Mouse (Mus musculus) 3134 (cell line): ENCODE measurements around the gene Slc39a1.

Source experiments
- DNase-seq: peaks from one replicate; pipeline ENCODE4 v3.0.0-alpha.2; 2011; ENCODE audit warnings: low spot score; ENCODE audit not compliant: insufficient read length; ENCODE audit errors: extremely low read depth

The Slc39a1 gene

DNA sequence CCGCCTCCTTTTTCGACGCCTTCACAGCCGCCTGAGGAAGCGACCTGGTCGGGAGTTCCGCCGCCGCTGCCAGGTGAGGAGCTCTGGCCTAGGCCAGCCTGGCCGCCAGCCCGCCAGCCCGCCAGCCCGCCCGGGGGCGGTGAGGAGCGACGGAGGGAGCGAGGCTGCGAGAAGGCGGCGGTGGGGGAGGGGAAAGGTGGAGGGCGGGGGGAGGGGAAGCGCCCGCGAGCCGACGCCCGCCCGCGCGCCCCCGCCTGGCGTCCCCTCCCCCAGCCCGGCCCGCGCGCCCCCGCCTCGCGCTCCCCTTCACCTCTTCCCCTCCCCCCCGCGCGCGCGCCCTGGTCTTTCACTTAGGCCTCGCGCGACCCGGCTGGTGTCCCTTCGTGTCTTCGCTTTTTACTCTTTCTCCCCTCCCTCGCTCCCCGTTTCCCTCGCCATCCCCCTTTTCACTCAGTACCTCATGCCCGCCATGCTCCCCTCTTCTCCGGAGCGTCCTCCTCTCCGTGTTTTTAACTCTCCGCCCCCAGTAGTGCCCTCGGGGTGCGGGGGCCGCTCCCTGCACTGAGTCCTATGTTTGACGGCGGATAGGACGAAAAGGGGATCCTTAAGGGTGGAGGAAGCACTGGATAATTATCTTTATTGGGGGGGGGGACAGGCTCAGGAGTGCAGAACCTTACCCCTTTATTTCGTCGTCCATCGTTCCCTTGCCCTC lies 45.5 kb downstream of the Slc39a1 start:
- DNase-seq, result peak; percentile 56

DNA sequence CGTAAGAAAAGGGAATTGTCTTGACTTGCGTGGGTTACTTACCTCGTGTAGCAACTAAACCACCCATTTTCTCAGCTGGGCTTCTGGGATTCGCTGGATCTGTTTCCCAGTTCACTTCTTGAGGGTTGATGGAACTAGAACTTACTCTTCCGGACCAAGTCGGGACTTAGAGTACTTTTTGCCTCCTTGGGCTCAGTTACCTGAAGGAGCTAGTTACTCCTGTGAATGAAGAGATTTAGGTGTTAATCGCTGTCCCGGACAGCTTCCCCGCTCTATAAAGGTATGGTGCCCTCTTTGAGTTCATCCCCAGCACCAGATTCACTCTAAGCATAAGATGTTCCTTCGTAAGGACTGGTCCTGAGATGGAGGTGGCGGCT lies 46.1 kb downstream of the Slc39a1 start:
- DNase-seq, result no peak

DNA sequence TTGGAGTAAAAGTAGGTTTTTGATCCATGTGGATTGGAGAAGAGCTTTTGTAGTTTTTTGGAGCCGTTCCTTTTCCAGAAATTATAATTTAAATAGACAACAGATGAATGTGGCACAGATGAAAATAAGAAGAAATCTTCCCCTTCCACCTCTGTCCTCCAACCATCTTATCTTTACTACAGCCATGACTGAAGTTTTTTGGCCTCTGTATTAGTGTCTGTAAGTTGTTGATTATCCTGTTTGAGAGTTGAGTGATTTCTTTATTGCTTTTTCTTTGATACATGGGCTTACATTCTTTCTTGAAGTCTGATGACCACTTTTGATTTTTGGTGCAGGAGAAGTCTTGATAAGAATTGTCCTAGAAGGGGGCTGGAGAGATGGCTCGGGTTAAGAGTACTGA lies 46.7 kb downstream of the Slc39a1 start:
- no peak for DNase-seq
